Mouse (Mus musculus): Measurements from ENCODE around the gene A730071L15Rik.
A peak's percentile ranks its signal among the peaks of the same experiment; 100 is the strongest.

Gene A730071L15Rik

GRCm38 (mm10) chr11:6183246-6183645 lies 16.6 kb upstream of the A730071L15Rik start:
- no peak for DNase-seq (ENCODE audit: low read depth)

- no peak for DNase-seq (ENCODE audit: low read depth)
Observed at GRCm38 (mm10) chr11:6184202-6184935, 15.5 kb upstream of the A730071L15Rik start.

- DNase-seq (ENCODE audit: low read depth), result no peak
Observed at GRCm38 (mm10) chr11:6187399-6187798, 12.4 kb upstream of the A730071L15Rik start.

- DNase-seq (ENCODE audit: low read depth), result peak; percentile 91
Observed at GRCm38 (mm10) chr11:6187878-6188277, 12.0 kb upstream of the A730071L15Rik start.

- peak; percentile 82 for DNase-seq (ENCODE audit: low read depth)
Observed at GRCm38 (mm10) chr11:6196780-6197179, 3.0 kb upstream of the A730071L15Rik start.

GRCm38 (mm10) chr11:6198449-6198848 lies 1.4 kb upstream of the A730071L15Rik start:
- DNase-seq (ENCODE audit: low read depth), result no peak

GRCm38 (mm10) chr11:6200087-6200569 lies 299 bp downstream of the A730071L15Rik start, which contains the start of gene Nudcd3:
TSS of gene Nudcd3 (minus strand) at chr11:6200415.
- DNase-seq (ENCODE audit: low read depth), result peak; percentile 96

- DNase-seq (ENCODE audit: low read depth), result no peak
Observed at GRCm38 (mm10) chr11:6200570-6200969, 741 bp downstream of the A730071L15Rik start.

- DNase-seq (ENCODE audit: low read depth), result no peak
Observed at GRCm38 (mm10) chr11:6207090-6207489, 7.3 kb downstream of the A730071L15Rik start.

GRCm38 (mm10) chr11:6208158-6208557 lies 8.3 kb downstream of the A730071L15Rik start:
- DNase-seq (ENCODE audit: low read depth), result no peak

GRCm38 (mm10) chr11:6216834-6217233 lies 17.0 kb downstream of the A730071L15Rik start:
- DNase-seq (ENCODE audit: low read depth), result no peak

GRCm38 (mm10) chr11:6218189-6218896 lies 18.5 kb downstream of the A730071L15Rik start:
- no peak for DNase-seq (ENCODE audit: low read depth)

- DNase-seq (ENCODE audit: low read depth), result no peak
Observed at GRCm38 (mm10) chr11:6219967-6220366, 20.1 kb downstream of the A730071L15Rik start.

GRCm38 (mm10) chr11:6222187-6222586 lies 22.4 kb downstream of the A730071L15Rik start:
- DNase-seq (ENCODE audit: low read depth), result no peak

- DNase-seq (ENCODE audit: low read depth), result no peak
Observed at GRCm38 (mm10) chr11:6224541-6225229, 24.9 kb downstream of the A730071L15Rik start.

GRCm38 (mm10) chr11:6230012-6230411 lies 30.2 kb downstream of the A730071L15Rik start, which contains the start of gene Npc1l1:
TSS of gene Npc1l1 (minus strand) at chr11:6230143.
- no peak for DNase-seq (ENCODE audit: low read depth)

GRCm38 (mm10) chr11:6233025-6233424 lies 33.2 kb downstream of the A730071L15Rik start:
- DNase-seq (ENCODE audit: low read depth), result no peak

GRCm38 (mm10) chr11:6244707-6245106 lies 44.9 kb downstream of the A730071L15Rik start:
- no peak for DNase-seq (ENCODE audit: low read depth)

Data from 416B (cell line).